Mouse (Mus musculus): ENCODE data around the gene Hoxa3.

Gene Hoxa3

GRCm38 (mm10) chr6:52246403-52246803 is 33.3 kb upstream of the Hoxa3 start:
- DNase-seq, result no peak

DNA sequence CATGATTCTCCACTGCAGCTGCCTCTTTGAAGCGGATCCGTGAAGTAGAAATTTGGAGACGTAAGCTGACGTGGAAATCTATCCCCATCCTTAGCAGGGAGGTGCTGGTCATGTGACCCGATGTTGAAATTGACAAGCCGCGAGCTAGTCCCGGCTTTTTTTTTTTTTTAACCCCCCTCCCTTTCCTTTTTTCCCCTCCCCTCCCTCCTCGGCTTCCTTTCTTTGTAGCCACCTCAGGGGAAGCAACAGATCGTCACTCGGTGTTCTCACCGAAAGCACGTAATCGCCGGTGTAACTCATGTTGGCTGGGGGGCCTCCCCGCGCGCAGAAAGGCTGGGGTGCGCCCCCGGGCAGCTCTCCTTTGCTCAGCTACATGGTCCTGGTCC is 32.6 kb upstream of the Hoxa3 start, which contains the start of gene Hoxa11:
Gene Hoxa11, minus strand, starts transcription at position 54 of the 386 bp plus-strand sequence.
- DNase-seq, result no peak

GRCm38 (mm10) chr6:52245040-52245756 is 32.1 kb upstream of the Hoxa3 start:
- no peak for DNase-seq

GRCm38 (mm10) chr6:52244471-52245039 is 31.4 kb upstream of the Hoxa3 start:
- no peak for DNase-seq

- DNase-seq, result no peak
These were observed 30.6 kb upstream of the Hoxa3 start for GRCm38 (mm10) chr6:52243681-52244121.

- no peak for DNase-seq
These were observed 29.7 kb upstream of the Hoxa3 start for GRCm38 (mm10) chr6:52242801-52243332.

- DNase-seq, result no peak
These were observed 28.0 kb upstream of the Hoxa3 start for GRCm38 (mm10) chr6:52241001-52241621.

DNA sequence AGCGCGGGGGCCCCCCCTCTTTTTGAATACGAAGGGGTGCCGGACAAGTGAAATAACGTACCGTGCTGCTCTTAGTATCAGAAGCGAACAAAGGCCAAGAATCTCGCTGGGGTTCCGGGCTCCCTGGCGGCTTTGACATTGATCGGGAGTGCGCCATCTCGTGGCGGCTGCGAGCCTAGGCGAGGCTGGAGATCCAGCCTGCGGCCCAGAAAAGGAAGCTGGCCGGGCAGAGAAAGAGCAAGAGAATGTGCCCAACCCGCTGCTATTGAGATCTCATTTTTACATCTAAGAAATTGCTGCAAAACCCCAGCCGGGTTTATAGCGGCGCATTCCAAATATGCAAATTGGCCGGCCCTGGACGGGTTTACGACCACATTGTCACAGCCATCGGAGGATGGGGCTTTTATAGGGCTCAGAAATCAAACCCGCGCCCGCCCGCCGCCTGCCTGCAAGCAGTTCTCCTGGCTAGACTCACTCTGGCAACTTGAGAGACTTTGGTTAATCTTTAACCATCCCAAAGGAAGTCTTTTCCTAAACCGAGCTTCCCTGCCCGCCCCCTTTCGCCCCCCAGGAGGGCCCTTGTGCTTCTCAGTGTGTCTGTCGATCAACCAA is 27.4 kb upstream of the Hoxa3 start, which contains the start of gene Hoxa10:
Gene Hoxa10, minus strand, starts transcription at position 466 of the 612 bp plus-strand sequence.
- peak; percentile 91 to 93 for DNase-seq

DNA sequence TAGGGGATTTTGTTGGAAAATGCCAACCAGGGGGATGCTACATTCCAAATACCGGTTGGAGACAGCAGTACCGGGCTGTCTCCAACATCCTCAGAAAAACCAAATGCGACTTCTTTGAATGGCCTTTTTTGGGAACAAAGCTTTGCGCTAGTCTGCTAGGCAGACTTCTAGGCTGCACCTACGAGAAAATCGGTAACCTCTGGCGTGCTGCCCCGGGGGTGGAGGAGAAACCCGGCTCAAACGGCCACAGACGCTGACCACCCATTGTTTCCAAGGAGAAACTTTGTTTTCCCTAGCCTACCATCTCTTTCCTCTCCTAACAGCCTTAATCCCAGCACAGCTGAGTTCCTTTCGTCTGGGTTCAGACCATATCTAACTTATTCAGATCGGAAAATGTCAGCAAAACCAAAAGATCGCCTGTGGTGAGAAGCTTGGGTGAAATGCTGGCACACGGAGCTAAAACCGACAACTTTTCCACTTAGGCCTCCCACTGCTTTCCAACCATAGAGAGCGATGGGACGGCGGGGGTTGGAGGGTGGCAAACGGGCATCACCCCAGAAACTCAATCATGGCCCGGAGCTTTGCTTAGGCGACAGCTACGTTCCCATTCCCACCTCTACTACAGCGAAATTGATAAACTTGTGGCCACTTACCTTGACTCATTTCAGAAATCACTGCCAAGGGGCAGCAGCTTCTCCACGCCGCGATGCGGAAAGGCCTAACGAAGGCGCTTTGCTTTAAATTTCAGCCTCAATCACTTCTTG is 26.7 kb upstream of the Hoxa3 start:
- DNase-seq, result no peak

DNA sequence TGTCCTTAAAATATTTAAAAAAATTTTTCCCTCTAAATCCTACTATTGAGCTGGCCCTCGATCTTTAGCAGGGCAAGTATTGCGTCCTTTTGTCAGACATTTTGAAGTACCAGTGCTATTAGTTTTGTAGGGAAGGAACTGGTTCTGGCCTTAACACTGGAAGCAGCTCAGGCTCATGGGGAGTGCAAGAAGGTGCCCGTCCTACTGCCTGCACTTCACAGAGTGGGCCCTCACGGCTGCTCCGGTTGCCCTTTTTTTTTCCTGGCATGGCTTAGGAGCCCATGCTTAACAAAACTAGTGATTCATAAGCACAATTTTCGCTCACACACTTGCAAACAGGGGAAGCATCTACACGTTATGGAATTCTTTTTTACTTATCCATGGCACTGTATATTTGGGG is 25.8 kb upstream of the Hoxa3 start:
- DNase-seq, result peak in 1 of 2 experiments; percentile 15

GRCm38 (mm10) chr6:52238155-52238545 is 25.0 kb upstream of the Hoxa3 start:
- peak in 1 of 2 experiments; percentile 30 for DNase-seq

GRCm38 (mm10) chr6:52237346-52238154 is 24.4 kb upstream of the Hoxa3 start:
- DNase-seq, result peak in 1 of 2 experiments; percentile 28

DNA sequence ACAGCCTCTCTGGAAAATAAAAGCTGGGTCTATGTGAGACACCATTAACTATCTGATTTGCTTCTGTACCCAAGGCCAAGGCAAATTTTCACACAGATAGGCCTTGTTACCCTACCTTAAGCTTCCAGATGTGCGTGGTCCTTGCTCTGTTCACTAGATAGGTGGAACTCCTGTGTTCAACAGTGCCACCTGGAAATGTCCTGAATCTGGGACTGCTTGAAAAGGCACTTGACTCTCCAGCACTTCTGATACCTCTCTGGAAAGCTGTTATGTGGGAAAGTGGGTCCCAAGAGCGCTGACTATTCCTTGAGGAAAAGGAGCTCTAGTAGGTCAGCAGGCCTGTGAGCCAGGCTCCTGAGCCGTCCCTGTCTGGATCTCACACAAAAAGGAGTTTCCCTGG is 23.7 kb upstream of the Hoxa3 start:
- DNase-seq, result peak in 1 of 2 experiments; percentile 14

DNA sequence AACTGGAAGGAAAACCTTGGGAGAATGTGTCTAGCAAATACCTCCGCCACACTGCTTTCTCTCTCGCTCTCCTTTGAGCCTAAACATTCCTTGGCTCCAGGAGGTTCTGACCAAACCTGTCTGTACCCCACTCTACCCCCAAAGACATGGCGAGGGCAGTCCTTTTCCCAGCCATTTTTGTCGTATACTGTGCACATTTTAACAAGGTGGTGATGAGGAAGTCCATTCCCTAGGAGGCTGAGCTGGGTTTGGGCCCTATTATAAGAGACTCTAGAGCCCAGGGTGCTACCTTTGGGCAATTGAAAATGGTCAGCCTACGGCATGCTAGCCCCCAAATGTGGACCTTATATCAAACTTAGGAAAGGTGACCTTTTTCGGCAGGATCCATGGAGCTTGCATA is 22.7 kb upstream of the Hoxa3 start:
- no peak for DNase-seq

DNA sequence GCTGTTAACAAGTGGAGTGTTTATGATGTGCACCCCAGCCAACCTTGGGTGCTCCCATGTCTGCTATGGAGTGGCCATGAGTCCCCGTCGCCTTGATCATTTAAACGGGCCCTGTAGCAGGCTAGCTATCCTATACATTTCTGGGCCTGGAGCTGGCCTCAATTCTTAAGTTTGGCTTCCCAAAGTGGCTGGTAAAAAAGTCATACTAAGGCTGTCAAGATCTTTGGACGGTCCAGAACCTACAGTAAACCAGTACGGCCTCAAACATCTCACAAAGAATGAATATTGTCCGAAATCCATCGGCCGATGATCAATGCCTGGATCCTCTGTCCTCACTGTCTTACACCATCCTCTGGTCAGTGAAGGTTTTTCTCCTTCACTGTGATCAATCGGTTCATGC is 22.1 kb upstream of the Hoxa3 start:
- DNase-seq, result no peak

DNA sequence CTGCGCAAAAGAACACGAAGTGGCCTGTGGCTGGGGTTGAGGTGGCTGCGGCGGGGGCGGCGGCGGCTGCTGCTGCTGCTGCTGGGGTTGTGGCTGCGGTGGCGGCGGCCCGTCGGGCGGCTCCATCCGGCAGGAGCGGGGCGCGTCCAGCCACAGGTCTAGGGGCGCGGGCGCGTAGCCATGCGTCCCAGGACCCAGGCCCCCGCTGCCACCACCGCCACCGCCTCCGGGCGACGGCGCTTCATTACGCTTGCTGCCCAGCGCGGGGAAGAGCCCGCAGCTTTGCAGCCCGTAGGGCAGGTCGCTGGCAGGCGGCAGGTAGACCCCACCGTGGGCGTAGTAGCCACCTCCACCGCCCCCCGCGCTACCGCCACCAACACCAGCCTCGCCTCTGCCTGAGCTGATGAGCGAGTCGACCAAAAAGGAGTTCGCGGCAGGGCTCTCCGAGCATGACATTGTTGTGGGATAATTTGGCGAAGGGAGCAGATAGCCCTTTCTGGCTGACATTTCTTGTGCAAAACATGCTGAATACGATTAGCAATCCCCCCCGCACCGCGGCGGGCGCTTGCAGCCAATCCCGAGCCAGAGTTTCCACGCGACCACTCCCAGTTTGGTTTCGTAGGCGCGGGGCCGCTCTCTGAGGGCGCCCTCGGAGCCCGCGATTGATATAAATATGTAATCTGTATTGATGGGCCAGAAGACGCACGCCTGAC is 21.4 kb upstream of the Hoxa3 start:
- no peak for DNase-seq

DNA sequence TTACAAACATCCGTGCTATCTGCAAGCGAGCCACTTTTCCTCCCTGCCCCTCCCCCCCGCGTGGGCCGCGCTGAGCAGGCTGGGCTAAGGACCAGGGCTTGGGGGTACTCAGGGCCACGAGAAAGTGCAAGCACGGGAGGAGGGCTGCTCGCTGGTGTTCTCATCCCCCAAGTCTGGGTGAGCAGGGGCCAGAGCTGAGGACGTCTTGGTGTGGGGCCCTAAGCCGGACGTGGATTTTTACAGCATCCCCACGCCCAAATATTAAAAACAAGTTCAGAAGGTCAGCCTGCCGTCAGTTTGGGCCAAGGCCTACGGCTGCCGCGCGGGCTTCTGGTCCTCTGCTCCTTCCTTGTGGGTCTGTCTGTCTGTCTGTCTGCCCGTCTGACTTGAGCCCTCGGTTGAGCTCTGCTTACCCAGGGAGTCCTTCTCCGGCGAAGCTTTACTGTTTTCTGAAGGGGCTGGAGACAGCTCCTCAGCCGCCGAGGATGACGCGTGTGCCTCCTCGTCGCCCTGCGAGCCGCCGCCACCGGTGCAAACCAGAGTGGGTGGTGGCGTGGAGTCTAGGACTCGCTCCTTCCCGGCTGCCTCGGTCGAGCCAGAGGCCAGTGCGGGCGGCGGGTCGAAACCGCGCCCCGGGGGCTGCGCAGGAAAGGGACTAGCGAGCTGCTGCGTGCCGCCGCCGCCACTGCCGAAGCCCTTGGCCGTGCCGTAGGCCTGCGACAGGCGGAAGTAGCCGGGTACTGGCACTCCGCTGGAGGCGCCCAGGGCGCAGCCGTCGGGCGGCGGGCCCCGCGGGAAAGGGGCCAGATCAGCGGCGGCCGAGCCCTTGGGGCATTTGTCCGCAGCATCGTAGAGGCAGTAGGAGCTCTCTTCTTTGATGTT is 20.7 kb upstream of the Hoxa3 start:
- DNase-seq, result peak; percentile 88 to 90

DNA sequence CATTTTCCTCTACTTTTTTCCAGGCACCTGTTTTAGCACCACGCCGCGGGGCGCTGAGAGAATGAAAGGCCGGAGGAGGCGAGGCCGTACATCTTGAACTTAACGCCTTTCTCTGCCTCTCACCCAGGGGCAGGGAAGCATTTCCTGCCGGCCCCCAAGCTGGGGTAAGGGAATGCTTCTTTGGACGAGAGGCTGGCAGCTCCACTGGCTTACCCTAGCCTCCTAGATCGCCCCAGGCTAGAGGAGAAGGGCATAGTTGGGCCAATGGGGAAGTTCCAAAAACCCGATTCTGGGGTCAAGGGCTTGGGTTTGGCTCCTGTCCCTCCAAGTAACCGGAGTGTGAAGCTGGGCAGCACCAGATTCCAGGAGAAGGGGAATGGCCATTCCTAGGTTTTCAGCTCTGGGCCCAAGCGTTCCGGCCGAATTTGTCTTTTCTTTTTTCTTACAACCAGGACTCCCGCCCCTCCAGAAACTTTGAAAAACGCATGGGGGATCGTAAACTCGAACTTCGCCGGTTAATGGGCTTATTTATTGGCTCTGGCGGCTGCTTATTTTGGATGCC is 19.9 kb upstream of the Hoxa3 start:
- no peak for DNase-seq

DNA sequence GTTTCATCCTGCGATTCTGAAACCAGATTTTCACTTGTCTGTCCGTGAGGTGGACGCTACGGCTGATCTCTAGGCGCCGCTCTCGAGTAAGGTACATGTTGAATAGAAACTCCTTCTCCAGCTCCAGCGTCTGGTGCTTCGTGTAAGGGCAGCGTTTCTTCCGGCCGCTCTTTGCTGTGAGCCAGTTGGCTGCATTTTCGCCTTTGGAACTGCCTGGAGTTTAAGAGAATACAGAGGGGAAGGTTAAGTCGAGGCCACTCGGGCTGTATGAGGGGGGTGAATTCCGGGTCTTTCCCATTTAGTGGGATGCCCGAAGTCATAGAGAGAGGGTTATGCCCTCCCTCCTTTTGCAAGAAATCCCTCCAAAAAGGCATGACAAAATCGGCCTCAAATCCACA is 19.4 kb upstream of the Hoxa3 start:
- no peak for DNase-seq
